Mouse (Mus musculus) E14TG2a.4 (cell line): ENCODE results near the gene Olfr998.
A peak's percentile ranks its signal among the peaks of the same experiment; 100 is the strongest.
"Not testable (repeated sequence)": the region's sequence is repeated elsewhere in the genome, so short reads cannot be mapped to it uniquely, and the experiment has no call there.

Experiments used
- H3K27me3 ChIP-seq: 2 replicates; pipeline ENCODE4 v1.6.1; 2014; ENCODE audit warnings: low read length, control low read depth; ENCODE audit not compliant: insufficient read depth
- H3K36me3 ChIP-seq: 2 replicates; pipeline ENCODE4 v1.6.1; 2014; ENCODE audit warnings: low read length, control low read depth; ENCODE audit not compliant: insufficient read depth
- H3K4me1 ChIP-seq: replicated peaks from 2 replicates; pipeline ENCODE4 v1.6.1; 2014; ENCODE audit warnings: low read depth, low read length, control low read depth
- H3K4me3 ChIP-seq: replicated peaks from 2 replicates; pipeline ENCODE4 v1.5.1; 2014; ENCODE audit warnings: mild to moderate bottlenecking, low read length
- H3K9me3 ChIP-seq: 2 replicates; pipeline ENCODE4 v1.6.1; 2014; ENCODE audit warnings: low read length, control low read depth
- CTCF ChIP-seq: conservative IDR thresholded peaks from 2 replicates; pipeline ENCODE4 v1.5.1; 2014; ENCODE audit warnings: low read length
- NANOG ChIP-seq: IDR thresholded peaks from 2 replicates; pipeline ENCODE4 v1.6.1; 2014; ENCODE audit warnings: borderline replicate concordance, low read length, mixed read lengths
- POU5F1 ChIP-seq: IDR thresholded peaks from 2 replicates; pipeline ENCODE4 v1.6.1; 2014; ENCODE audit warnings: low read length, borderline replicate concordance

The Olfr998 gene

DNA sequence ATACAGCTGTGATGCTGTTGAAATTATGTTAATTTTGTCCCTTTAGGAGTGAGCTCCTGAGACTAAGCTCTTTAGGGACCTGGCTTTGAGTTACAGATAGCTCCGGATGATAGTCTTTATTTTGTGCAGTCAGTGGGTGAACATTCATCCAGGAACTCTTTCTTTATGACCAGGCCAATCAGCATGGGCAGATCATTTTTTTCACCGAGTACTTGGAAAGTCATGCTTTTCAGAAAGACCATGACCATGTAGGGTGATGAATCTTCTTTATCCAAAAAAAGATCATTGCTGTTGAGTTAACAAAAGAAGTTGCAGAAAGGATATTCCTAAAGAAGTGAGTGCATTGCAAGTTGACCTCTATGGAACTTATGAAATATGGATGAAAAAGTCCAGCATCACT lies at the start of gene Olfr998:
Olfr998 (plus strand) TSS at position 301 of the 400 bp plus-strand sequence.
- H3K9me3 ChIP-seq, H3K4me1 ChIP-seq, H3K36me3 ChIP-seq, H3K4me3 ChIP-seq, H3K27me3 ChIP-seq: not testable (repeated sequence)

DNA sequence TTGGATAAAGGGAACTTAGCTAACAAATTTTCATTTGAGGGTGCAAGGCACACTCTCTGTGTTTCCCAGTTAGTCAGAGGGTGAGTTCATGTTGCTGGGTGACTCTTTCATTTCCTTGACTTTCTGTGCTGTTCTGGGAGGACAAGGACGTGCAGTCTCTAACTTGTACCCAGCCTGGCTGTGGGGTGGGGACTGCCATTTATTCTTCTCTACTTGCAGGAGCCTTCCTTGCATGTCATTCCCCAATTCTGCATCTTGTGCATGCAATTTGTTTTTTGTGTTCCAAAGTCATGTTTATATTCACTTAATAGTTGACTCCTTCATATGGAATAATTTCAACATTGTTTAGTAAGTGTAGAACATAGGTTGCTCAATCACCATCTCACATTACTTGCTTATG lies 33.9 kb upstream of the Olfr998 start:
- Histone ChIP-seq H3K4me3 (no peak overlapping the region), H3K27me3 (no peaks in the 10 kb centered on the region), H3K4me1 (no peaks in the 10 kb centered on the region), H3K36me3 (no peaks in the 10 kb centered on the region), H3K9me3 (no peaks in the 10 kb centered on the region; the same call in 1 of the 2 replicates)
- no peak for TF ChIP-seq POU5F1
- TF ChIP-seq CTCF = no peak
- TF ChIP-seq NANOG = no peak

DNA sequence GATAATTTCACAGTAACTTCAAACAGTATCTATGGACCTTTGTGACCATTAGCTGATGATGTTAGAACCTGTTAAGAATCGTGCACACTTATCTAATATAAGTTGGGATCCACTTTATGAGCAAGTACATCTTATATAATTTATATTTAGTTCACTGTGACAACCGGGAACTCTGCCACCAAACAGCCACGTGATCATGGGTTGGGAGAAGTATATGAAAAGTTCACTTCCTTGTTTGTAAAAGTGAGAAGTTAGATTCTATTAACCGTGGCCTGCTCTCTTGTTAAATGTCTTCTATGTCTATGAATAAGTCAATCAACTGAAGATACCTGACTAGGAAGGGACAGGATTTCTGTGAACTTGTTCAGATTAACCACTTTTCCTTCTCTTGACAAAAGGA lies 28.5 kb upstream of the Olfr998 start:
- no peaks in the 10 kb centered on the region for H3K36me3 ChIP-seq
- H3K27me3 ChIP-seq = no peaks in the 10 kb centered on the region
- TF ChIP-seq CTCF (no peak), NANOG (no peak), POU5F1 (no peak)
- H3K4me1 ChIP-seq = no peaks in the 10 kb centered on the region
- no peaks in the 10 kb centered on the region for H3K9me3 ChIP-seq
- H3K4me3 ChIP-seq = no peak overlapping the region

DNA sequence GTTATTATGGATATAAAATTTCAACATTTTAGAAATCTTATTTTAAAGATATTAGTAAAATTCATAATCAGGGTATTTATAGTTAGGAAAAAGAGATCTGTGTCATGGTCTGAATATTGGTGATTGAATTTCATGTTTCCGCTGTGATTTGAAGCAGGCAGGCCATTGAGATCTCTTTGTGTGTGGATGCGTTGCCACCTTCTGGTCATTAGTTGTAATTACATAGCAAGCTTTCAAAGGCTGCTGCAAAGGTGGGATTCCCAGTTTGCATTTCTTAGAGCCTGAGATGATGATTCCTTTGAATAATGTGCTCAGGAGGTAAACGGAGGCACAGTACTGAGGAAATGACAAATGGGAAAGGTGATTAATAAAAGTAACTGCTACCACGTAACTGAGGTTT lies 27.6 kb upstream of the Olfr998 start:
- Histone ChIP-seq H3K27me3 (no peaks in the 10 kb centered on the region), H3K36me3 (no peaks in the 10 kb centered on the region), H3K4me1 (no peaks in the 10 kb centered on the region), H3K9me3 (no peaks in the 10 kb centered on the region), H3K4me3 (no peak overlapping the region)
- TF ChIP-seq CTCF (peak; percentile 79), NANOG (no peak)

DNA sequence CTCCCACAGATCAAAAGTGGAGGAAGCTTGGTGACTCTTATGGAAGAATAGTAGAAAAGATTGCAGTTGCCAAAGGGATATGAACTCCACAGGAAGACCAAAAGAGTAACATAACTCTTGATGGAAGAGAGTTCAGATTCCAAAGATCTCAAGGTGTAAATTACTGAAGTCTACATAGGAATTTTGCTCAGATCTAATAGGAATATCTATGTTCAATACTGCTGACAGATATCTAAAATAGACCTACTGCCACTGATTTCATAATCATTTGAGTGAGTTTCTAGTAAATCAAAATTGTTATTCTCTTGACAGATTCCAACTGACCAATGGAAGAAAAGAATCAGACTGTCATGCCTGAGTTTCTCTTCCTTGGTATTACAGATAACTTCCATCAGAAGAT lies 9.8 kb upstream of the Olfr998 start, which contains the start of gene Olfr996:
Olfr996 (plus strand) TSS at position 301 of the 400 bp plus-strand sequence.
- no peaks in the 10 kb centered on the region for H3K36me3 ChIP-seq
- no peaks in the 10 kb centered on the region for H3K27me3 ChIP-seq
- no peak for TF ChIP-seq POU5F1
- TF ChIP-seq CTCF = no peak
- no peak for TF ChIP-seq NANOG
- H3K9me3 ChIP-seq = no peaks in the 10 kb centered on the region
- no peak within 1 kb of the TSS for H3K4me3 ChIP-seq
- H3K4me1 ChIP-seq = no peaks in the 10 kb centered on the region

- Histone ChIP-seq H3K36me3 (no peaks in the 10 kb centered on the region), H3K9me3 (no peaks in the 10 kb centered on the region), H3K27me3 (no peaks in the 10 kb centered on the region), H3K4me1 (no peaks in the 10 kb centered on the region), H3K4me3 (no peak within 1 kb of the TSS)
- TF ChIP-seq POU5F1 (no peak), NANOG (no peak), CTCF (no peak)
Measured at GRCm38 (mm10) chr2:85611803-85612202, 23.1 kb downstream of the Olfr998 start, which contains the start of gene Olfr1000. Olfr1000 (minus strand) TSS chr2:85611903.
